Mouse (Mus musculus): ENCODE data around the gene Myadml2.

Myadml2 gene

DNA sequence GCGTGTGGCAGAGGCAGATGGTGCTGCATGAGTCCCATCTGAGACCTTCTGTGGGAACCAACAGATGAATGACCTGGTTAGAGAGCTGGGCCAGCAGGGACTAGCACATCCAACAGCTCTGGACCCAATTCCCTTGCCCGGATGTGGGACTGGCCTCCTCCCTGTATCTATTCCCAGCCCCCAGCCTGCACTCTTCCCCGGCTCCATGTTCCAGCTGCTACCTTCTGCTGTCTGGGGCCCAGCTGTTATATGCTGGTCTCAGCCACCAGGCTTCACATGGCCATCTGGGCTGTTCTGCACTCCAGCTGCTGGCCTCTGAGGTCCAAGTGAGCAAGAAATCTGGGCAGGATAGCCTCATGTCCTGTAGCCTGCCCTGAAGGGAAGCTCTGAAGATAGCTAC, 17.4 kb upstream of the Myadml2 start:
- in situ Hi-C loops (cut with MboI; ENCODE audit: low pct_unique_long_range_greater_than_20kb in 1 of 2, low sequenced_read_pairs in 2 of 2, unreplicated experiment in 1 of 2), result loop anchor here in 1 of 2 experiments (25.0 kb wide), 1 partner anchor 428 kb away; the partner anchor contains the start of gene Bahcc1

DNA sequence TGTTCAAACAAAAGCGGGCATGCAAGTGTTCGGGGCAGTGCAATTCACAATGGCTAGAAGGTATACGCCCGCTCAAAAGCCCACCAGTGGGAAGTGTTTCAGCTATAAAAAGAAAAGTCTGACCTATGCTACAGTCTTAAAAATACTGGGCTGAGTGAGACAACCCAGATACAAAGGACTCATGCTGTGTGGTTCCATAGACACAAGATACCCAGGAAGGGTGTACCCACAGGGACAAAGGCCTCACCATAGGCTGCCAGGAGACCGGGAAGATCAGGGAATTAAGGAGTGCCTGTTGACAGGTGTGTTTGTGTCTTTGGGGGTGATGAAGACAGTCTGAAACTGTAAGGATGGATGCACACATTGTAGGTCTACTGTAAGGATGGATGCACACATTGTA, 15.8 kb upstream of the Myadml2 start:
- in situ Hi-C loops (cut with MboI; ENCODE audit: low pct_unique_long_range_greater_than_20kb in 1 of 2, low sequenced_read_pairs in 2 of 2, unreplicated experiment in 1 of 2), result loop anchor here in 1 of 2 experiments (25.0 kb wide), 1 partner anchor 426 kb away; the partner anchor contains the start of gene Bahcc1

DNA sequence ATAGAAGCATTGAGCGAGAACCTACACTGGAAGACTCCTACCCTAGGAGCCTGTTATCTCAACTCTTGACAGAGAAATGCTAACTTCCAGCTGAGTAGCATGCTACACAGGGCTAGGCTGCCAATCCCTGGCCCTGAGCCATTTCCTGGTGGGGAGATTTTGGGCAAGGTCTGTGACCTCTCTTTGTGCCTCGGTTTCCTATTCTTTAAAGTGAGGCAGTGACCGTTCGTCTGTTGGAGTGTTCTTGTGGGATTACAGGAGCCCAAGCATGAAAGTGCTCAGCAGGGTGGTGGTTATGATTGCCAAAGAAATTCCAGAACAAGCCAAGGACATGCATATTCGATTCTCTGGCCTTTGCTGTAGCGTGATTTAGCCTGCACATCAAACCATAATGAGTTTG, 14.8 kb upstream of the Myadml2 start:
- in situ Hi-C loops (cut with MboI; ENCODE audit: low pct_unique_long_range_greater_than_20kb in 1 of 2, low sequenced_read_pairs in 2 of 2, unreplicated experiment in 1 of 2), result loop anchor here in 1 of 2 experiments (25.0 kb wide), 1 partner anchor 425 kb away; the partner anchor contains the start of gene Bahcc1

DNA sequence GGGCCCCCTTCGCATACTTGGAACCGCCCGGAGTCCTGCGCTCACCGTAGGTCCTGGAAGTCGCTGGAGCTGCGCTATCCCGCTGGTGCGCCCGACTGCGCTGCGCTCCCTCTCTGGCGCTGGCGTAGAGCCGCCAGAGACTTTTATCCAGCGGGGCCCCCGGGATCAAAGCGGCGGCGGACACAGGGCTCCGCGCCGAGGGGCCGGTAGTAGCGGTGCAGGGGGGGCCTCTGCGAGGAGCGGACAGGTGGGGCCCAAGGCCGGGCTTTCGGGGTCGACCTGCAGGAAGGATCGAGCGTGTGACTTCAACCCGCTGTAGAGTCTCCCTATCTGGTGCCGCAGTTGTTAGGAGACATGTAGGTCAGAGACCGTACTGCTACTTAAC, 13.1 kb upstream of the Myadml2 start, which contains the start of gene Notum:
Gene Notum (minus strand): TSS at position 100 of the 385 bp plus-strand sequence.
- in situ Hi-C loops (cut with MboI; ENCODE audit: low pct_unique_long_range_greater_than_20kb in 1 of 2, low sequenced_read_pairs in 2 of 2, unreplicated experiment in 1 of 2), result loop anchor here in 1 of 2 experiments (25.0 kb wide), 1 partner anchor 424 kb away; the partner anchor contains the start of gene Bahcc1

DNA sequence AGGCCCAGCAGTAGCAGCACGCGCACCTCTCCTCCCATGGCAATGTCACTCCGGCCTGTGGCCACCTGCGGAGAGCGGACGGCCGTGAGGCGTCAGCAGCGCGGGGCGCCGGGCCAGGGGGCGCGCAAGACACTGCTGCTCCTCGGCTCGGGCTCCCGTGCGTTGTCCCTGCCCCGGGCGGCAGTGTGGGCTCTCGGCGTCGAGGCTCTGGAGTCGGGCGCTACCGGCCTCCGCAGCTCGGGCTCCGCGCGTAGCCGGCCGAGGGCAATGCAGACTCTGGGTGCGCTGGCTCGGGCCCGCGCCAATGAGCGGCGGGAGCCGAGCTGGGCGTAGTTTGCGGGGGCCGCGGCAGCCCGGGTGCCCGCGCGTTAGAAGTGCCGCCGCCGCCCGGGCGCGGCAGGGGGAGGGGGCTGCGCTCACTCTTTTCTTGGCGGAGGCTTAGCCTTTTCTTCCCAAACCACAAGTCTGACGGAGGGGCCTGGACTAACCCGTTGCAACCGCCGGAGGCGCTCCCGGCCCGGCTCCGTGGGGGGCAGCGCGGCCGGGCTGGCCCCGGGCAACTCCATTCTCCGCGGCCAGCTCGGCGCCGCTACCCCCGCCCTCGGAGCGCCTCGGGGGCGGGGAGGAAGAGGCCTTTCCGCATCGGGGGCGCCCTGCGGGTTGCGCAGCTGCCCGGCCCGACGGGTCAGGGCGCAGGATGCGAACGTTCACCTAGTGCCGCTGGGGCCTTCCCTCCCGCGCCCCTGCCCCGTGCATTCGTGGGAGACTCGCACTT, 12.5 kb upstream of the Myadml2 start:
- in situ Hi-C loops (cut with MboI; ENCODE audit: low pct_unique_long_range_greater_than_20kb in 1 of 2, low sequenced_read_pairs in 2 of 2, unreplicated experiment in 1 of 2), result loop anchor here in 1 of 2 experiments (25.0 kb wide), 1 partner anchor 423 kb away; the partner anchor contains the start of gene Bahcc1

DNA sequence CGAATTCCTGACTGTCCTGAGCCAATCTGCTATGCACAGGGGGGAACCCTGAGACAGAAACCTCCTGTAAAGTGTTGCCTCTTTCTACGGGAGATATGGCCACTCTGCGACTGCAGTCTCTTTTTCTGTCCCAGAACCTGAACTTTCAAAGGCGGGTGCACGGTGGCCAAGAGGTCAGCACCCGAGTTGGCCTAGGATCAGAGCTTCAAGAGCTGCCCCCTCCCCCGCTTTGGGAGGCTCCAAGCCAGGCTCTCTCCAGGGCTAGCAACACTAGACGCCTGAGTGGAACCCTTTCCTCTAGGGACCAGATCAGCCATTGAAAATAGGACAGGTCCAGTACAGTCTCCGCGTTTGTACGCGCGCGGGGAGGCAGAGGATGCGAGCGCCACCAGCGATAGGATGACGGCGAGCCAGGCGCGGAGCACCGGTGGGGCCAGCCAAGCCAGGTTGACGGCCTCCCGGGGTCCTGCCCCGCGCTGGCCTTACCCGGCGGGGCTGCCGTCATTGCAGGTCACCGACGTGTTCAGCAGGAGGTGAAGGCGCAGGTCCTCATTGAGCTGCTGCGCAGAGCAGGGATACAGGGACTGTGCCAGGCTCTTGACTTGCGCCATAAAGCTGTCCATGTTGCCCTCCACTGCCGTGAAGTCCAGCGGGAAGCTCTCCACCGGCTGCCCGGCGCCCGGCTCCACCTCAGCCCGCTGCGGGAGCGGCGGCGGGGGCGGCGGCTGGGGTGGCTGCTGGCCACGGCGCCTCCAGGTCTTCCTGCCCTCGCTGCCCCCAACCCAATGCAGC, 11.7 kb upstream of the Myadml2 start:
- in situ Hi-C loops (cut with MboI; ENCODE audit: low pct_unique_long_range_greater_than_20kb in 1 of 2, low sequenced_read_pairs in 2 of 2, unreplicated experiment in 1 of 2), result loop anchor here in 1 of 2 experiments (25.0 kb wide), 1 partner anchor 422 kb away; the partner anchor contains the start of gene Bahcc1

DNA sequence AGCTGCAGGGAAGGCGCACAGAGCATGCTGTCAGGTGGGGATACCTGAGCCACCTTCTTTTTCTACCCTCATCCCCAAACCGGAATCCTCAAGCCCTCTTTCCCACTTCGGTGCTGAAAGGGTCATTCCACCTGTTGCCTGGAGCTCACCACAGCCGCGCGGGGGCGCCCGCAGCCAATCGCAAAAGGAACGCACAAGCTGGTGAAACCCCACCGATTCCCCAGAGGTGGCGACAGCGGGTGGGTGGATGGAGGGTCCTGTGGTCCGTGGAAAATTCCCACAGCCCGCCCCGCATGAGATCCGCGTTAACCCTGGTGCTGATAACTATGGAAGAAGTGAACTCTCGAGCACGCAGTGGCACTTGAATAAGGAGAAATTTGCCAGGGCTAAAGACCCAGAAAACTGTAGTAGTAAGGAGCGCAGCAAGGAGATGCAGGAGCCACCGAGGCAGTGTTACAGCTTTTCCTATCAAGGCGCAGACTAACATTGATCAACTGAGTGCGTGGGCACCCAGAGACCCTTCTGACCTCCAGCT, 11.0 kb upstream of the Myadml2 start:
- in situ Hi-C loops (cut with MboI; ENCODE audit: low pct_unique_long_range_greater_than_20kb in 1 of 2, low sequenced_read_pairs in 2 of 2, unreplicated experiment in 1 of 2), result loop anchor here in 1 of 2 experiments (25.0 kb wide), 1 partner anchor 422 kb away; the partner anchor contains the start of gene Bahcc1

DNA sequence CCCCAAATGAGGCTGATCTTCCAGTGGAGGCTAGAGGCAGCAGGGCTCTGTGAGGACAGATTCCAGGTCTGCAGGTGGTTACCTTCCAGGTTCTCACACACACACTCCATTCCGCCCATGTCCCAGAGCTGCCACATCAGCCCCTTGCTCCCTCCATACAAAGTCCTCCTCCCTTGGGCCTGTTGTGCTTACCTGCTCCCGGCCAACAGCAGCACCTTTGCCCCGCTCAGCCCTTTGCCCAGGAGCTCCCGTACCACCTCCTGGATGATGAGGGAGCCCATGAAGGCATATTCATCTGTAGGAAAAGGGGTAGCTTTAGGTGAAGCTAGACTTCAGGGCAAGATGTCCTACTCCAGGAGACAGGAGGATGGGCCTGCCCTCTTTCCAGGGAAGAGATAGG, 9.3 kb upstream of the Myadml2 start:
- in situ Hi-C loops (cut with MboI; ENCODE audit: low pct_unique_long_range_greater_than_20kb in 1 of 2, low sequenced_read_pairs in 2 of 2, unreplicated experiment in 1 of 2), result loop anchor here in 1 of 2 experiments (25.0 kb wide), 1 partner anchor 420 kb away; the partner anchor contains the start of gene Bahcc1

DNA sequence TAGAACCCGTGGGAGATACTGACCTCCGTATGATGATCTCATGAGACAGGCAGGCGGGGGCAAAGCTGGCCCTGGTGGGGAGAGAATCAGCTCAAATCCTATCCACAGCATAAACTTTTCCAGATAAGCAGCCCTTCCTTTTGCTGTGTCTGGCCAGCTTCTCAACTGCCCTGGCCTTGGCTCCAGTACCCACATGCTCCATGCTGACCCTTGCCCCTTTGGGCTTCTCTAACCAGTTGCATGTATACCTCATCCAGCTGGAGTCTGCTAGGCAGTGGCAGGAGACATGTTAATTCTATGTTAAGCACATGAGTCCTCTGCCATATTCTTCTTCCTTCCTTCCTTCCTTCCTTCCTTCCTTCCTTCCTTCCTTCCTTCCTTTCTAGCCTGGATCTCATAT, 6.8 kb upstream of the Myadml2 start:
- in situ Hi-C loops (cut with MboI; ENCODE audit: low pct_unique_long_range_greater_than_20kb in 1 of 2, low sequenced_read_pairs in 2 of 2, unreplicated experiment in 1 of 2), result loop anchor here in 1 of 2 experiments (25.0 kb wide), 1 partner anchor 417 kb away; the partner anchor contains the start of gene Bahcc1

DNA sequence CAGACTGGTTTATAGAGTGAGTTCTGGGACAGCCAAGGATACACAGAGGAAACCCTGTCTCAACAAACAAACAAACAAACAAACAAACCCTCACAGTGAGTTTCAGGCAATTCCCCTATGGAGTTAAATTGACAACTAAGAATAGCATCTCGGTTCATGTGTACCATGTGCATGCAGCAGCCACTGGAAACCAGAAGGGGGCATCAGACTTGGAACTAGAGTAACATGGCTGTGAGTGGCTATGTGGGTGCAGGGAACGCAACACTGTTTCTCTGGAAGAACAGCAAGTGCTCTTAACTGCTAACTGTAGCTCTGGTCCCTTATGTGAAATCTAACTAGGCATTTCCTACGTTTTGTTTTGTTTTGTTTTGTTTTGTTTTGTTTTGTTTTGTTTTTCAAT, 3.9 kb upstream of the Myadml2 start:
- in situ Hi-C loops (cut with MboI; ENCODE audit: low pct_unique_long_range_greater_than_20kb in 1 of 2, low sequenced_read_pairs in 2 of 2, unreplicated experiment in 1 of 2), result loop anchor here in 1 of 2 experiments (25.0 kb wide), 1 partner anchor 415 kb away; the partner anchor contains the start of gene Bahcc1

DNA sequence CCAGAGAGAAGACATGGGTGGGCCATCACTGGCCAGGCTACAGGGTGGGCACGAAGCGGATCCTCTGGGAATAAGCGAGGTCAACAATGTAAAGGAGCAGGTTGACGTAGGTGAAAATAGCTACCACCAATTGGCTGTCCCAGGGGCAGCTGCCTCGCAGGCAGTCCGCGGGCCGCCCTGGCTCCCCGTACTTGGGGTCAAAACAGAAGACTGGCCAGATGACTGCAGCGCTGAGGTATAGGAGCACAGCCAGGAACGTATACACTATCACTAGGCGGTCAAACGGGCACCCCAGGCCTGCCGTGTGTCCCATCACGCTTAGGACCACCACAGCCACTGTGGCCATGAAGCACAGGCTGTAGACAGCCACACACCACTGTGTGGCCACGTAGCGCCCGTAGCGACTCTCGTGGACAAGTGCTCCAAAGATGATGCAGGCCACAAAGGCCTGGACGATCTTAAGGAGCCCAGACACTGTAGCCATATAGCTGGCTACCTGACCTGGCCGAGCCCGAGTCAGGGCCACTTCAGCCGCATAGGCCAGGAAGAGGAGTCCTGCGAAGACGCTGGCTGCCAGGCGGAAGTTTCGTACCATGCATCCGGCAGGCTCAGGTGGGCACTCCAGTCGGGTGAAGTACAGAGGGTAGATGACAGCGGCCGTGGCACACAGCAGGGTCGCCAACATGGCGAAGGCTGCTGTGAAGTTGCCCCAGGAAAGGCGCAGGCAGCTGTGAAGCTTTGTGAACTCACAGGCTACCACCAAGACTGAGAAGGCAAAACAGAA, 719 bp downstream of the Myadml2 start:
- in situ Hi-C loops (cut with MboI; ENCODE audit: low pct_unique_long_range_greater_than_20kb in 1 of 2, low sequenced_read_pairs in 2 of 2, unreplicated experiment in 1 of 2), result no loop called here

DNA sequence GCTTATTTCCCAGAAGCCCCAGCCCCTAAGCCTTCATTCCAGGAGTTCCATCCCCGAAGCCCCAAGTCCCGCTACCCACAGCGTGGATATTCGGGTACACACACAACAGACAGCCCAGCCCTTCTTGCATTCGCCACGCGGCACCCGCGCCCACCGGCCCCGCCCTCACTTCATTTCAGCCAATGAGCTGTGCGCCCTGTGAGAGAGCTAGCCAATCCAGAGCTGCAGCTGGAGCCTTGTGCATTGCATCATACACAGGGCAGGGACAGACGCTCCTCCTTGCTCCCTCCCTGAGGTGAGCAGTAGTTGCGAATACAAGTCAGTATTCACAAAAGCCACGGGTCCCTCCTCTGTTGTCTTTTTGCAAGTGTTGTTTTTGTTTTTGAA, 4.4 kb downstream of the Myadml2 start, which contains the start of gene Pycr1:
Gene Pycr1 (minus strand): TSS at position 169 of the 387 bp plus-strand sequence.
- in situ Hi-C loops (cut with MboI; ENCODE audit: low pct_unique_long_range_greater_than_20kb in 1 of 2, low sequenced_read_pairs in 2 of 2, unreplicated experiment in 1 of 2), result no loop called here

DNA sequence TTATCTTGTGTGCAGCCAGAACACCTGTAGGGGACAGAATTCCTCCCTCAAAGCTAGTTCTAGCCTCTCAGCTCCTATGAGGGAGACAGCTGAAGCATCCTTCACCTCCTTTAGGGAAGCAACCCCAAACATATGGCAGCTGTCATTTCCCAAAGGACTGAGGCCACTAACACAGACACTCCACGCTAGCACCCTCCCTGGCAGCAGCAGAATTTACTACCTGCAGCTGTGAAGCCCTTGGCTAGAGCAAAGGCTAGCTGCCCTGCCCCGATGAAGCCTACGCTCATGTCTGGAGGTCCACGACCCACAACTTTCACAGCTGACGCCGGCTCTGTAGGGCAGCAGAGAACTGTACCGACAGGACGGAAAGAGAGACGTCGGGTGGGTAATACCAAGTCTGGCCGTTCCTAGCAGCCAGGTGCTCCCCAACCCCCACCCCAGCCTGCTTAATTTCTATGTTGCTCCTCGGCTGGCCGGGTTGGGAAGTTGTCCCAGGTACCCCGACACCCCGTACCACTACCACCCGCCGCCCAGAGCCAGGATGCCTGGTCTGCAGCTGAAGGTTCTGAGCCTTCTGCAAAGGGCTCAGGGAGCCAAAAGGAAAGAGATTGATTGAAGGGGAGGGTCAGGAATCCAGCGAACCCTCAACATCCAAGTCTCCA, 4.9 kb downstream of the Myadml2 start:
- in situ Hi-C loops (cut with MboI; ENCODE audit: low pct_unique_long_range_greater_than_20kb in 1 of 2, low sequenced_read_pairs in 2 of 2, unreplicated experiment in 1 of 2), result no loop called here

DNA sequence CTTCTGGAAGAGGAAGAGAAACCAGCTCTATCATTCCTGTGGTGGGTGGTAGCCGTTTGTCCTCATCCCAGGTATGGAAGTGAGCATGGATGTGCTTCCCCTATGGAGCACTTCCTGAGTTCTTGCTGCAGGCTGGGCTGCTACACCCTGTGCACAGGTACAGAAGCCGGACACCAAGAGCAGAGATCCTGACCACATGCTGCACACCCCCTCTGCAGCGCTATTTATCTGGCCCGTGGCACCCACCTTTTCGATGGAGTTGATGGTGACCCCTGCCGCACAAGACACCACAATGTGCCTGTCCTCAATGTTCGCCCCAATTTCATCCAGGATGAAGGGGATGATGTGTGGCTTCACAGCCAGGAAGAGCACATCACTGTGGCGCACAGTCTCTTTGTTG, 6.1 kb downstream of the Myadml2 start:
- in situ Hi-C loops (cut with MboI; ENCODE audit: low pct_unique_long_range_greater_than_20kb in 1 of 2, low sequenced_read_pairs in 2 of 2, unreplicated experiment in 1 of 2), result no loop called here

DNA sequence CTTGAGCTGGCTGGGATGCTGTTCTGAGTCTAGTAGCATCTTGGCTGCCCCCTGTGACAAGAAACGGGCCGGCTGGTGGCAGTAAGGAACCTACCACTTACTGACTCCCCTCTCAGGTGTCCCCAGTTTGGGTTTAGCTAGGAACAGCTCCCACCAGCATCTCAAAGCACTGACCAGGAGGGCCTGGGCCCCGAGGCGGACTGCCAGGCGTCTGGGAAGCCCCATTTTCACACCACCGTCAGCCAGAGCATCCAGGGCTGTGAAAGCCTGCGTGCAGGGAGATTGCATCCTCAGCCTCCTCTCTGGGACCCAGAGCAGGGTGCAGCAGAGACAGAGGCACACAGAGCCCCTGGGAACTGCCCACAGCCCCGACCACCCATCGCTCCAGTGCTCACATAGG, 6.7 kb downstream of the Myadml2 start:
- in situ Hi-C loops (cut with MboI; ENCODE audit: low pct_unique_long_range_greater_than_20kb in 1 of 2, low sequenced_read_pairs in 2 of 2, unreplicated experiment in 1 of 2), result no loop called here

DNA sequence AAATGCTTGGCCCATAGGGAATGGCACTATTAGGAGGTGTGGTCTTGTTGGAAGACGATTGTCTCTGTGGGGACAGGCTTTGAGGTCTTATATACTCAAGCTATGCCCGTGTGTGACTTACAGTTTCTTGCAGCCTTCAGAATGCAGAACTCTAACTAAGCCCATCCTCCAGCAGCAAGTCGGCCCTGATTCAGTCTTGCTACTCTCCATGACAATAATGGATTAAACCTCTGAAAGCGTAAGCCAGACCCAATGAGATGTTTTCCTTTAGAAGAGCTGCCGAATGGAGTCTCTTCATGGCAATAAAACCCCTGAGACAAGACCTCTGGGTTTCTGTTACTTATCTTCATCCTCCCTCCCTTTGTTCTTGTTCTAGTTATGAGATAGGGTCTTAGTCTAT, 13.1 kb downstream of the Myadml2 start:
- in situ Hi-C loops (cut with MboI; ENCODE audit: low pct_unique_long_range_greater_than_20kb in 1 of 2, low sequenced_read_pairs in 2 of 2, unreplicated experiment in 1 of 2), result no loop called here
